Mouse (Mus musculus) erythroblast, embryonic 14.5 days (primary cell): Measurements from ENCODE around the gene Gtf2h1.

Source experiments
- GATA1 ChIP-seq: IDR thresholded peaks from 2 replicates; pipeline ENCODE4 v1.6.1; 2012; ENCODE audit warnings: low read length, inconsistent platforms, mixed read lengths
- TAL1 ChIP-seq: IDR thresholded peaks from 3 replicates; pipeline ENCODE4 v1.6.1; 2012; ENCODE audit warnings: low read length, inconsistent platforms, mixed read lengths

- TF ChIP-seq TAL1 (no peak), GATA1 (no peak)
These were observed 876 bp downstream of the Gtf2h1 start for GRCm38 (mm10) chr7:46796779-46797178.
